Mouse (Mus musculus) midbrain, embryonic 10.5 days (tissue): ENCODE results near the gene Otop2. TPM values are rescaled to one million over a fixed set of nuclear protein-coding genes. Genes with fewer than 3 reads are reported as not detected.

Experiments
- DNase-seq: peaks from one replicate; pipeline ENCODE4 v3.0.0-alpha.2; 2017; ENCODE audit warnings: low spot score
- H3K27ac ChIP-seq: fragments of 300-500 bp; sonication (generic); replicated peaks from 2 replicates; pipeline ENCODE4 v1.5.1; 2016; ENCODE audit warnings: mild to moderate bottlenecking
- H3K27me3 ChIP-seq: fragments of 300-500 bp; sonication (generic); 2 replicates; pipeline ENCODE4 v1.6.1; 2016; ENCODE audit warnings: low read depth, mild to moderate bottlenecking; ENCODE audit not compliant: poor library complexity, severe bottlenecking
- H3K36me3 ChIP-seq: fragments of 300-500 bp; sonication (generic); 2 replicates; pipeline ENCODE4 v1.6.1; 2016; ENCODE audit warnings: mild to moderate bottlenecking, moderate library complexity
- H3K4me1 ChIP-seq: fragments of 300-500 bp; sonication (generic); 2 replicates; pipeline ENCODE4 v1.6.1; 2016
- H3K4me3 ChIP-seq: fragments of 300-500 bp; sonication (generic); 2 replicates; pipeline ENCODE4 v1.5.1; 2016; ENCODE audit warnings: mild to moderate bottlenecking, moderate library complexity
- H3K9me3 ChIP-seq: fragments of 300-500 bp; sonication (generic); replicated peaks from 2 replicates; pipeline ENCODE4 v1.6.1; 2016; ENCODE audit warnings: mild to moderate bottlenecking
- WGBS: fragments of 180-500 bp; shearing (Covaris S2); methylation state at CpG from one replicate; pipeline ENCODE4 v1.1.7; 2016; 5-methylcytosine and 5-hydroxymethylcytosine counted together
- polyA plus RNA-seq: library from polyadenylated mRNA; unstranded; fragments of >200 nt; fragmentation: Nextera tagmentation; extraction: Ambion mirVana; gene quantifications from 2 replicates; pipeline ENCODE4 v1.2.1, GENCODE M21; 2016

The Otop2 gene
- polyA plus RNA-seq = not detected in 2 replicates

DNA sequence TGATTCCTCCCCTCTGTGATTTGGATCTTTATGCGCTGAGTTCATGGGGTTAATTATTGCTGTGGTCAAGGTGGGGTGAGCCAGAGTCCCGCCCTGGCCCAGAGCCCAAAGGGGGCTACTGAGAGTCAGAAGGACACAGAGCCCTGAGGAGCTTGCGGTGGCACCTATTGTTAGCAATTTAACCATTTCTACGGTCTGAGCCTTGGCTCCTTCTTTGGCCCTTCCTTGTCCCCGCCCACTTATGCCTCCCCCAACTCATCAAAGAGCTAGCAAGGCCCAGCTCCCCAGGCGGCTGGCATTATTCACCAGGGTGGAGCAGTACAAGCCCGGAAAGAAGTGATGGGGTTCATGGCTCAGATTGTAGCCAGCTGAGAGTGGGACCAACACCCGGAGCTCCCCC, at the start of gene Otop2:
Gene Otop2, plus strand, starts transcription at position 301 of the 400 bp plus-strand sequence.
- H3K27me3 ChIP-seq = peaks cover 24% of the 10 kb centered on the region

GRCm38 (mm10) chr11:115257775-115258510, 49.0 kb upstream of the Otop2 start:
- peak overlapping the region; percentile 40 for H3K4me3 ChIP-seq
- peaks cover 9% of the 10 kb centered on the region for H3K4me1 ChIP-seq
- DNase-seq = no peak
- H3K27me3 ChIP-seq = peaks cover 100% of the 10 kb centered on the region
- no peaks in the 10 kb centered on the region for H3K36me3 ChIP-seq
- H3K27ac ChIP-seq = no peak overlapping the region
- H3K9me3 ChIP-seq = no peaks in the 10 kb centered on the region
- WGBS = 16% methylated on average over 59 of the region's 59 CpGs

More for the DNA sequence above, at the start of gene Otop2:
- H3K27ac ChIP-seq = peak within 1 kb of the TSS; percentile 23; the same call in 1 of the 2 replicates
- WGBS = 20% methylated on average over 8 of the region's 8 CpGs
- no peaks in the 10 kb centered on the region for H3K36me3 ChIP-seq
- H3K9me3 ChIP-seq = no peaks in the 10 kb centered on the region
- H3K4me3 ChIP-seq = no peak within 1 kb of the TSS
- peaks cover 9% of the 10 kb centered on the region for H3K4me1 ChIP-seq
- no peak for DNase-seq

DNA sequence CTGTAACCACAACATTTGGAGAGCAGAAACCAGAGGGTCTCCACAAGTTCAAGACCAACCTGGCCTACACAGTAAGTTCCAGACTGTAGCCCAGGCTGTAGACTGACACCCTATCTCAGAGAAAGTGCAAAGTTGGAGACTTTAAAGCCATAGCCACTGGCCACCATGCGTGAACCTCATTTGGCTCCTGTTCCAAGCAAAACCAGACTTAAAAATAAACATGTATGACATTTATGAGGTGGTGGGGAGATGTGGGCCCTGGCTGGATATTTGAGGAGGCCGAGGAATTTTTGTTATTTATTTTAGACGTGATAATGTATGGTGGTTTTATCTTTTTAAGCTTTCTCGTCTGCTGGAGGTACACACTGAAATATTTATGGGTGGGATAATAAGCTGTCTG, 47.8 kb upstream of the Otop2 start:
- 82% methylated on average over 4 of the region's 4 CpGs for WGBS
- Histone ChIP-seq H3K9me3 (no peaks in the 10 kb centered on the region), H3K27ac (no peak overlapping the region), H3K4me3 (no peak overlapping the region), H3K27me3 (peaks cover 100% of the 10 kb centered on the region), H3K4me1 (peaks cover 9% of the 10 kb centered on the region), H3K36me3 (no peaks in the 10 kb centered on the region)
- DNase-seq = no peak

DNA sequence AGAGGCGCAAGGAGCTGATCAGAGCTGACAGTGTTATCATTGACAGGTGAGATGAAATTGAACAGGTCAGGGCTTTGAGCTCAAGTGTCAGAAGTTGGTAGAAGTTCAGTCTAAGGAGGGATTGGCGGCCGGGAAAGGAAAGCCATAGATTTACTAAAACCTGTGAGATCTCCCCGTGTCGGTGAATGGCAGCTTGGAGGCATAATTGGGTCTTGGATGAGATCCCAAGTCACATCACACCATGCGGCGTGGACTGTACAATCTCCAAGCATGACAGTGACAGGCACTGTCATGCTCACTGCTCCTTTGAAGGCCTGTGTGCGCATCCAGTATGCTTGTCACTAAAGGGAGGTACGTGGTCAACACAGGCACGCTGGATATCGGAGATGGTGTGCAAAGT, 44.0 kb upstream of the Otop2 start:
- peaks cover 100% of the 10 kb centered on the region for H3K27me3 ChIP-seq
- H3K9me3 ChIP-seq = no peaks in the 10 kb centered on the region
- H3K27ac ChIP-seq = no peak overlapping the region
- peaks cover 2% of the 10 kb centered on the region; the same call in 1 of the 2 replicates for H3K36me3 ChIP-seq
- H3K4me3 ChIP-seq = no peak overlapping the region
- 88% methylated on average over 11 of the region's 11 CpGs for WGBS
- H3K4me1 ChIP-seq = peaks cover 38% of the 10 kb centered on the region
- no peak for DNase-seq

- H3K9me3 ChIP-seq = no peaks in the 10 kb centered on the region
- no peak overlapping the region for H3K27ac ChIP-seq
- peaks cover 16% of the 10 kb centered on the region for H3K36me3 ChIP-seq
- 62% methylated on average over 7 of the region's 7 CpGs for WGBS
- no peak for DNase-seq
- H3K4me3 ChIP-seq = peak overlapping the region; percentile 49; the same call in 1 of the 2 replicates
- peaks cover 34% of the 10 kb centered on the region for H3K4me1 ChIP-seq
- H3K27me3 ChIP-seq = peaks cover 100% of the 10 kb centered on the region
Observed at GRCm38 (mm10) chr11:115264136-115264861, 42.7 kb upstream of the Otop2 start.

- peaks cover 100% of the 10 kb centered on the region for H3K27me3 ChIP-seq
- no peaks in the 10 kb centered on the region for H3K9me3 ChIP-seq
- H3K4me3 ChIP-seq = peak overlapping the region; percentile 49
- H3K27ac ChIP-seq = no peak overlapping the region
- peak; percentile 67 for DNase-seq
- WGBS = 7% methylated on average over 39 of the region's 39 CpGs
- H3K4me1 ChIP-seq = peaks cover 39% of the 10 kb centered on the region
- peaks cover 20% of the 10 kb centered on the region for H3K36me3 ChIP-seq
Observed at GRCm38 (mm10) chr11:115264862-115265668, 41.9 kb upstream of the Otop2 start.

- Histone ChIP-seq H3K36me3 (peaks cover 20% of the 10 kb centered on the region), H3K27me3 (peaks cover 96% of the 10 kb centered on the region), H3K9me3 (no peaks in the 10 kb centered on the region), H3K4me3 (peak overlapping the region; percentile 51), H3K4me1 (peaks cover 46% of the 10 kb centered on the region), H3K27ac (no peak overlapping the region)
- WGBS = 3% methylated on average over 20 of the region's 20 CpGs
- DNase-seq = no peak
Observed at GRCm38 (mm10) chr11:115265771-115266399, 41.1 kb upstream of the Otop2 start.

DNA sequence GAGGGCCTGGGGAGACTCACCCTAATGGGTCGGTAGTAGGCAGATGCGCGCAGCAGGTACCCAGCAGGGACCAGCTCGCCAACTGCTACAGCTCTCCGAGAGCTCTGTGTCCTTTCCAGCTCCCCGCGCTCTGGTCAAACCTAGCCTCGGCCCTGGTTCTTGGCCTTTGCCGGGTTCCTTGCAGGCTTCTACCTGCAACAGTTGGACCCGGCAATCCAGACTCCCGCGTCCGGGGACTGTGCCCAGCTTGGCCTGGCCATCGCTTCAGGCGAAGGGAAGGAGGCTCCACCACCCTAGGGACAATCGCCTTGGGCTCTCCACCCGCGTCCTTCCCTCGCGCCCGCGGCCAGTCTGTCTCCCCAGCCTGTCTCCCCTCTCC, 40.6 kb upstream of the Otop2 start:
- H3K9me3 ChIP-seq = no peaks in the 10 kb centered on the region
- DNase-seq = peak; percentile 36
- peaks cover 95% of the 10 kb centered on the region for H3K27me3 ChIP-seq
- H3K4me1 ChIP-seq = peaks cover 46% of the 10 kb centered on the region
- H3K4me3 ChIP-seq = peak overlapping the region; percentile 51
- WGBS = 3% methylated on average over 22 of the region's 22 CpGs
- H3K27ac ChIP-seq = no peak overlapping the region
- peaks cover 25% of the 10 kb centered on the region for H3K36me3 ChIP-seq

- Histone ChIP-seq H3K4me3 (peak within 1 kb of the TSS; percentile 51), H3K36me3 (peaks cover 26% of the 10 kb centered on the region), H3K9me3 (no peaks in the 10 kb centered on the region), H3K4me1 (peaks cover 46% of the 10 kb centered on the region), H3K27me3 (peaks cover 87% of the 10 kb centered on the region), H3K27ac (no peak within 1 kb of the TSS)
- DNase-seq = no peak
- WGBS = 8% methylated on average over 36 of the region's 50 CpGs
Observed at GRCm38 (mm10) chr11:115267061-115267883, 39.7 kb upstream of the Otop2 start, which contains the start of gene Grin2c. TSS of gene Grin2c (minus strand) at chr11:115267243.

DNA sequence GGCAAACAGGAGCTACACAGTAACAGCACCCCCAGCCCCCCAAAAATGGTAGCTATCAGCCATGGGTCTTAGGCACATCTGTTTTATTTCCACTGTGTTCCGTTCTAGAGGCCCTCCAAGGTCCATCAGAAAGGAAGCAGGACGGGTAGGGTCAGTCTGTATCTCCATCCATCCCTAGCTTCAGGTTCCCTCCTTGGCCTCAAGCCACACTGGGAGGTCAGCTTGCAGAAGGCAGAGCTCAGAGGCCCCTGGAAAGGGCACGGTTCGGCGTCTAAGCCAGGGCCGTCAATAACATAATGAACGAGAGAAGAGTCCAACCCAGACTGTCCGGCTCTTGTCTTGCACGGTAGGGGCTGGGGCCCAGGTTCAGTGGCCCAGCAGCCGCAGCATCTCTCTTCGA, 39.0 kb upstream of the Otop2 start:
- Histone ChIP-seq H3K27me3 (peaks cover 80% of the 10 kb centered on the region), H3K4me3 (no peak overlapping the region), H3K36me3 (peaks cover 26% of the 10 kb centered on the region), H3K4me1 (peaks cover 49% of the 10 kb centered on the region), H3K9me3 (no peaks in the 10 kb centered on the region), H3K27ac (no peak overlapping the region)
- 75% methylated on average over 11 of the region's 11 CpGs for WGBS
- DNase-seq = no peak

GRCm38 (mm10) chr11:115269330-115270066, 37.5 kb upstream of the Otop2 start:
- Histone ChIP-seq H3K36me3 (peaks cover 26% of the 10 kb centered on the region), H3K27ac (no peak overlapping the region), H3K27me3 (peaks cover 65% of the 10 kb centered on the region), H3K4me3 (no peak overlapping the region), H3K9me3 (no peaks in the 10 kb centered on the region), H3K4me1 (peaks cover 59% of the 10 kb centered on the region)
- 89% methylated on average over 27 of the region's 27 CpGs for WGBS
- DNase-seq = no peak
